Mouse (Mus musculus) embryonic facial prominence, embryonic 11.5 days (tissue): Measurements from ENCODE around the gene Tmem74b. TPM values are rescaled to one million over a fixed set of nuclear protein-coding genes. Genes with fewer than 3 reads are reported as not detected.
A peak's percentile ranks its signal among the peaks of the same experiment; 100 is the strongest.

Source experiments
- ATAC-seq: fragments of 200-750 bp; cut with Nextera tagmentation; replicated peaks from 2 replicates; pipeline ENCODE4 v1.8.0; 2017; ENCODE audit warnings: low read depth; ENCODE audit not compliant: insufficient number of reproducible peaks, low FRiP score, low TSS enrichment
- DNase-seq: peaks from one replicate; pipeline ENCODE4 v3.0.0-alpha.2; 2015; ENCODE audit warnings: low spot score
- H3K27ac ChIP-seq: fragments of 300-500 bp; sonication (generic); replicated peaks from 2 replicates; pipeline ENCODE4 v1.5.1; 2014; ENCODE audit warnings: mild to moderate bottlenecking, low read depth, low read length, control low read depth
- H3K27me3 ChIP-seq: fragments of 300-500 bp; sonication (generic); 2 replicates; pipeline ENCODE4 v1.6.1; 2014; ENCODE audit warnings: mild to moderate bottlenecking, low read length, moderate library complexity, mixed read lengths; ENCODE audit not compliant: control insufficient read depth, insufficient read depth
- H3K36me3 ChIP-seq: fragments of 300-500 bp; sonication (generic); replicated peaks from 2 replicates; pipeline ENCODE4 v1.6.1; 2014; ENCODE audit warnings: low read depth, mild to moderate bottlenecking, low read length, moderate library complexity, mixed read lengths; ENCODE audit not compliant: control insufficient read depth, insufficient read depth
- H3K4me1 ChIP-seq: fragments of 300-500 bp; sonication (generic); 2 replicates; pipeline ENCODE4 v1.6.1; 2014; ENCODE audit warnings: low read length, mixed read lengths; ENCODE audit not compliant: control insufficient read depth, insufficient read depth
- H3K4me2 ChIP-seq: fragments of 300-500 bp; sonication (generic); 2 replicates; pipeline ENCODE4 v1.6.1; 2014; ENCODE audit warnings: low read depth, mild to moderate bottlenecking, control low read depth, low read length, moderate library complexity
- H3K4me3 ChIP-seq: fragments of 300-500 bp; sonication (generic); 2 replicates; pipeline ENCODE4 v1.5.1; 2014; ENCODE audit warnings: low read depth, low read length, control low read depth
- H3K9ac ChIP-seq: fragments of 300-500 bp; sonication (generic); replicated peaks from 2 replicates; pipeline ENCODE4 v1.6.1; 2014; ENCODE audit warnings: mild to moderate bottlenecking, control low read depth, low read length
- H3K9me3 ChIP-seq: fragments of 300-500 bp; sonication (generic); replicated peaks from 2 replicates; pipeline ENCODE4 v1.6.1; 2016; ENCODE audit warnings: mild to moderate bottlenecking, low read length, inconsistent platforms, mixed read lengths; ENCODE audit not compliant: control insufficient read depth
- WGBS: fragments of 180-500 bp; shearing (Covaris S2); extraction: QIAGEN DNeasy Blood & Tissue Kit; methylation state at CpG from one replicate; pipeline ENCODE4 v1.1.7; 2014; 5-methylcytosine and 5-hydroxymethylcytosine counted together
- polyA plus RNA-seq: library from polyadenylated mRNA; unstranded; fragments of >200 nt; fragmentation: Nextera tagmentation; extraction: Ambion mirVana; gene quantifications from 2 replicates; pipeline ENCODE4 v1.2.1, GENCODE M21; 2014

Gene Tmem74b
- polyA plus RNA-seq, 1 experiment from 2014 or later = 2.7 TPM

- 94% methylated on average over 6 of the region's 6 CpGs for WGBS
- no peak overlapping the region for H3K9ac ChIP-seq
Observed at GRCm38 (mm10) chr2:151735422-151735821, 33.6 kb downstream of the Tmem74b start.

GRCm38 (mm10) chr2:151738460-151738859 is 36.7 kb downstream of the Tmem74b start:
- Histone ChIP-seq H3K9me3 (no peaks in the 10 kb centered on the region), H3K4me3 (no peak overlapping the region), H3K4me1 (no peaks in the 10 kb centered on the region; the same call in 1 of the 2 replicates), H3K27ac (no peak overlapping the region), H3K27me3 (no peaks in the 10 kb centered on the region), H3K36me3 (no peaks in the 10 kb centered on the region), H3K4me2 (no peak overlapping the region), H3K9ac (no peak overlapping the region)
- no peak for DNase-seq
- no peak for ATAC-seq
- WGBS = 83% methylated on average over 4 of the region's 4 CpGs

More at GRCm38 (mm10) chr2:151735422-151735821, 33.6 kb downstream of the Tmem74b start:
- no peak overlapping the region for H3K4me2 ChIP-seq
- no peaks in the 10 kb centered on the region for H3K27me3 ChIP-seq
- no peak overlapping the region for H3K4me3 ChIP-seq
- DNase-seq (no peak), ATAC-seq (no peak)
- no peaks in the 10 kb centered on the region for H3K9me3 ChIP-seq
- no peak overlapping the region for H3K27ac ChIP-seq
- no peaks in the 10 kb centered on the region for H3K36me3 ChIP-seq
- no peaks in the 10 kb centered on the region; the same call in 1 of the 2 replicates for H3K4me1 ChIP-seq

GRCm38 (mm10) chr2:151739081-151739480 is 37.3 kb downstream of the Tmem74b start:
- 85% methylated on average over 3 of the region's 3 CpGs for WGBS
- Histone ChIP-seq H3K9me3 (no peaks in the 10 kb centered on the region), H3K4me2 (no peak overlapping the region), H3K4me1 (no peaks in the 10 kb centered on the region; the same call in 1 of the 2 replicates), H3K27ac (no peak overlapping the region), H3K4me3 (no peak overlapping the region), H3K36me3 (no peaks in the 10 kb centered on the region), H3K27me3 (no peaks in the 10 kb centered on the region), H3K9ac (no peak overlapping the region)
- no peak for ATAC-seq
- DNase-seq = no peak

GRCm38 (mm10) chr2:151739505-151739904 is 37.7 kb downstream of the Tmem74b start:
- 83% methylated on average over 7 of the region's 7 CpGs for WGBS
- Histone ChIP-seq H3K4me2 (no peak overlapping the region), H3K4me1 (no peaks in the 10 kb centered on the region; the same call in 1 of the 2 replicates), H3K36me3 (no peaks in the 10 kb centered on the region), H3K27me3 (no peaks in the 10 kb centered on the region), H3K9ac (no peak overlapping the region), H3K9me3 (no peaks in the 10 kb centered on the region), H3K4me3 (no peak overlapping the region), H3K27ac (no peak overlapping the region)
- ATAC-seq = no peak
- DNase-seq = no peak

- Histone ChIP-seq H3K9ac (peak overlapping the region; percentile 87), H3K9me3 (no peaks in the 10 kb centered on the region), H3K4me1 (no peaks in the 10 kb centered on the region; the same call in 1 of the 2 replicates), H3K36me3 (no peaks in the 10 kb centered on the region), H3K4me2 (peak overlapping the region; percentile 77), H3K27ac (0 out of 2 replicates have a peak overlapping the region, but pooled peaks have one; percentile 11), H3K4me3 (peak overlapping the region; percentile 63), H3K27me3 (no peaks in the 10 kb centered on the region)
- ATAC-seq (peak; percentile 74), DNase-seq (peak; percentile 89)
- under 1% methylated on average over 61 of the region's 61 CpGs for WGBS
Observed at GRCm38 (mm10) chr2:151740741-151741526, 39.1 kb downstream of the Tmem74b start.

- H3K9ac ChIP-seq = no peak overlapping the region
- no peaks in the 10 kb centered on the region for H3K9me3 ChIP-seq
- no peaks in the 10 kb centered on the region; the same call in 1 of the 2 replicates for H3K4me1 ChIP-seq
- H3K4me3 ChIP-seq = no peak overlapping the region
- no peak overlapping the region for H3K27ac ChIP-seq
- H3K4me2 ChIP-seq = no peak overlapping the region
- no peaks in the 10 kb centered on the region for H3K36me3 ChIP-seq
- H3K27me3 ChIP-seq = no peaks in the 10 kb centered on the region
- DNase-seq = no peak
- WGBS = 95% methylated on average over 1 of the region's 1 CpGs
- no peak for ATAC-seq
Observed at GRCm38 (mm10) chr2:151742084-151742483, 40.3 kb downstream of the Tmem74b start.

- ATAC-seq (no peak), DNase-seq (no peak)
- 68% methylated on average over 6 of the region's 6 CpGs for WGBS
- H3K27ac ChIP-seq = no peak overlapping the region
- no peaks in the 10 kb centered on the region; the same call in 1 of the 2 replicates for H3K4me1 ChIP-seq
- no peaks in the 10 kb centered on the region for H3K36me3 ChIP-seq
- H3K4me3 ChIP-seq = no peak overlapping the region
- H3K9me3 ChIP-seq = no peaks in the 10 kb centered on the region
- no peaks in the 10 kb centered on the region for H3K27me3 ChIP-seq
- H3K9ac ChIP-seq = no peak overlapping the region
- H3K4me2 ChIP-seq = no peak overlapping the region
Observed at GRCm38 (mm10) chr2:151742850-151743679, 41.3 kb downstream of the Tmem74b start.

- Histone ChIP-seq H3K27ac (no peak within 1 kb of the TSS), H3K4me1 (no peaks in the 10 kb centered on the region; the same call in 1 of the 2 replicates), H3K4me3 (no peak within 1 kb of the TSS), H3K9me3 (no peaks in the 10 kb centered on the region), H3K4me2 (no peak within 1 kb of the TSS), H3K27me3 (no peaks in the 10 kb centered on the region), H3K9ac (no peak within 1 kb of the TSS), H3K36me3 (no peaks in the 10 kb centered on the region)
- ATAC-seq (no peak), DNase-seq (no peak)
Observed at GRCm38 (mm10) chr2:151743845-151744244, 42.0 kb downstream of the Tmem74b start, which contains the start of gene Psmf1. Gene Psmf1, minus strand, starts transcription at chr2:151744186.
